Mouse (Mus musculus) embryonic fibroblast, embryonic 13.5 days (primary cell): ENCODE results near the gene Akt3.

Experiments used
- CTCF ChIP-seq: IDR thresholded peaks from 2 replicates; pipeline ENCODE4 v1.5.1; 2011; ENCODE audit warnings: mild to moderate bottlenecking, control low read depth, low read length, moderate library complexity, borderline replicate concordance; ENCODE audit not compliant: insufficient read depth
- POLR2A ChIP-seq: IDR thresholded peaks from 2 replicates; pipeline ENCODE4 v1.6.1; 2011; ENCODE audit warnings: low read depth, mild to moderate bottlenecking, control low read depth, low read length, moderate library complexity

DNA sequence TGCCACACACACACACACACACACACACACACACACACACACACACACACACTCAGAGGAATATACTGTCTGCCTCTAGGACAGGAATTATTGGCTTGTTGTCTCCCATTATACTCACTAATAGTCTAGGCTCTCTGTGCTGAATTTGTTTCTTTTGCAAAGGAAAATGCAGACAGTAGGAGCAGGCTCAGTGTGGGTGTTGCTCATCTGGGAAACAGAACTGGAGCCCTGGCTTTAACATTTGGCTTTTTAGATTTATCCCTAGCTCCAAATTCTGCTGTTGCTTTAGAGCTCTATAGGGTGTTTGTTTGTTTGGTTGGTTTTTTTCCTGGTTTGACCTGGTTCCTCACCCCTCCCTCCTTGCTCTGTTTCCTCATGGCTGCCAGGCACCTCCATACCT is 278.8 kb downstream of the Akt3 start:
- TF ChIP-seq CTCF, result no peak
- no peak for TF ChIP-seq POLR2A
